ENCODE assay signal across 14 mouse cellular contexts in the genomic region with DNA sequence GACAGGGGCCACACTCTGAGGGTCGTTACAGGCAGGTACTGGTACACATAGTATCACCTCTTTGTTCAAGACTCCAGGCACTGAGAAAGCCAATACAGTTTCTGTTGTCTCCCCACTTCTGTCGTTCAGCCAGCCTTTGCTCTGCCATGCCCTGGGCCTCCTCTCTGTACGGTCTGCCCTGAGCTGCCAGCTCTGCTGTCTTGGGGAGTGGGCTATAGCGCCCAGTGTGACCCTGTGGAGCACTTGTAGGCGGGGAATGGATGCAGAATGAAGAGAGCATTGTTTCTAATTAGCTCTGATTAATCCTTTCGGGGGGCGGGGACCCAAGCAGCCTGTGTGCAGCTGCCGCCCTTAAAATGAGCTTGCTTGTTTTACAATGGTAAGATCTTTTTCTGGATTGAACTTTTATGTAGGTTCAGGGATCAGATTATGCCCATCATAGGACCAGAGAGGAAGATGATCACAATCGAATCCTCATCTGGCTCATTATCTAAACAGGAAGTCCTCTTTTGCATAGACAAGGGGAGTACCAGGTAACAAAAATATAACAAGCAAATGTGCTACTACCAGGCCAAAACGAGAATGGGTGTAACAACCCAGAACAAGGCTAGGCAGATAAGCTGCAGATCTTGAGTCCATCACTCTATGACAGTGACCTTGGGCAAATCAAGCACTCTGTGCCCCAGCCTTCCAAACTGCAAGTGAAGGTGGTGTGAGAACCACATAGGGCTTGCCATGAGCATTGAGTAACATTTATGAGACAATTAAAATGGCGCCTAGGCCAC. TPM values are rescaled to one million over a fixed set of nuclear protein-coding genes. Genes with fewer than 3 reads are reported as not detected.
A peak's percentile ranks its signal among the peaks of the same experiment; 100 is the strongest.
DNase-seq lines count a peak whose midpoint lies in the region; ATAC-seq and TF ChIP-seq lines count a peak whose summit lies in the region.
"Had no signal": no experiment of that assay in that cellular context is flagged by ENCODE, and none has a peak within 500 bp of the region (broad histone marks: within the 10 kb centered on the region; RNA-seq: fewer than 3 reads in every experiment).

No protein-coding gene starts in this region.

- peak; percentile 45; the same call in 1 of the 2 replicates for ATAC-seq in midbrain, embryonic 13.5 days
- no peak for ATAC-seq in midbrain, postnatal 0 days (ENCODE audit: low FRiP score)
- peak; percentile 42; the same call in 1 of the 2 replicates for ATAC-seq in forebrain, postnatal 0 days
- ATAC-seq: intestine, embryonic 15.5 days had no signal

- H3K36me3 ChIP-seq in midbrain, embryonic 13.5 days = no peaks in the 10 kb centered on the region
- no peaks in the 10 kb centered on the region for H3K36me3 ChIP-seq in midbrain, postnatal 0 days (ENCODE audit: insufficient read depth, low read length)
- H3K36me3 ChIP-seq in forebrain, postnatal 0 days (ENCODE audit: insufficient read depth) = no peaks in the 10 kb centered on the region
- no peaks in the 10 kb centered on the region for H3K36me3 ChIP-seq in thymus, adult 2 months (ENCODE audit: control insufficient read depth, insufficient read depth, low read length)
- H3K36me3 ChIP-seq: embryonic facial prominence, embryonic 13.5 days; intestine, embryonic 15.5 days; neural tube, embryonic 13.5 days; stomach, embryonic 15.5 days had no signal

- no peak for TF ChIP-seq CTCF in midbrain, postnatal 0 days (IDR thresholded peaks at IDR 0.05)
- no peak for TF ChIP-seq CTCF in forebrain, postnatal 0 days (IDR thresholded peaks at IDR 0.05; ENCODE audit: low read depth)
- no peak for TF ChIP-seq CTCF in thymus, adult 2 months (IDR thresholded peaks at IDR 0.05; ENCODE audit: borderline replicate concordance, control insufficient read depth, extremely low read depth, insufficient read depth, low read length, poor library complexity)

- no peak overlapping the region for H3K9ac ChIP-seq in midbrain, embryonic 13.5 days (replicated peaks)
- H3K9ac ChIP-seq in midbrain, postnatal 0 days (replicated peaks; ENCODE audit: low read length, poor library complexity, severe bottlenecking) = no peak overlapping the region
- H3K9ac ChIP-seq in forebrain, postnatal 0 days = no peak overlapping the region
- H3K9ac ChIP-seq: embryonic facial prominence, embryonic 13.5 days; intestine, embryonic 15.5 days; lung, embryonic 14.5 days; neural tube, embryonic 13.5 days; stomach, embryonic 15.5 days had no signal

- no peak overlapping the region for H3K4me2 ChIP-seq in midbrain, embryonic 13.5 days (replicated peaks)
- no peak overlapping the region for H3K4me2 ChIP-seq in midbrain, postnatal 0 days (ENCODE audit: low read depth, low read length, poor library complexity, severe bottlenecking)
- no peak overlapping the region for H3K4me2 ChIP-seq in forebrain, postnatal 0 days (ENCODE audit: low read depth)
- H3K4me2 ChIP-seq: embryonic facial prominence, embryonic 13.5 days; intestine, embryonic 15.5 days; lung, embryonic 14.5 days; neural tube, embryonic 13.5 days; stomach, embryonic 15.5 days had no signal

- 43% methylated on average over 11 of the region's 11 CpGs for WGBS in midbrain, embryonic 13.5 days
- WGBS in midbrain, postnatal 0 days = 46% methylated on average over 11 of the region's 11 CpGs
- 23% methylated on average over 11 of the region's 11 CpGs for WGBS in forebrain, postnatal 0 days
- 84% methylated on average over 11 of the region's 11 CpGs for WGBS in thymus, adult 2 months

- H3K9me3 ChIP-seq in midbrain, embryonic 13.5 days = no peaks in the 10 kb centered on the region
- no peaks in the 10 kb centered on the region for H3K9me3 ChIP-seq in midbrain, postnatal 0 days (ENCODE audit: low read length)
- no peaks in the 10 kb centered on the region for H3K9me3 ChIP-seq in forebrain, postnatal 0 days (ENCODE audit: low read length)
- H3K9me3 ChIP-seq: embryonic facial prominence, embryonic 13.5 days; intestine, embryonic 15.5 days; neural tube, embryonic 13.5 days; stomach, embryonic 15.5 days had no signal

- no peak for TF ChIP-seq POLR2A in thymus, adult 2 months (IDR thresholded peaks at IDR 0.05; ENCODE audit: control insufficient read depth, extremely low read depth, insufficient read depth, low read length, poor library complexity)

- 0 out of 2 replicates have a peak, but pooled peaks cover 10% of the 10 kb centered on the region for H3K27me3 ChIP-seq in midbrain, embryonic 13.5 days
- H3K27me3 ChIP-seq in midbrain, postnatal 0 days (ENCODE audit: insufficient read depth, low read length) = no peaks in the 10 kb centered on the region
- no peaks in the 10 kb centered on the region for H3K27me3 ChIP-seq in forebrain, postnatal 0 days (ENCODE audit: insufficient read depth, low read length)
- no peaks in the 10 kb centered on the region for H3K27me3 ChIP-seq in thymus, adult 2 months (ENCODE audit: control insufficient read depth, insufficient read depth, low read length)
- H3K27me3 ChIP-seq: intestine, embryonic 15.5 days; neural tube, embryonic 13.5 days; stomach, embryonic 15.5 days had no signal

- no peak for DNase-seq in midbrain, postnatal 0 days (ENCODE audit: low spot score)
- DNase-seq in c-Kit-negative CD71-positive TER-119-positive erythroid progenitor cells, embryonic 14.5 days (ENCODE audit: low read depth, low spot score) = peak; percentile 40
- peak; percentile 13 for DNase-seq in forebrain, postnatal 0 days
- DNase-seq in retina, postnatal 1 day = peak; percentile 86
- no peak for DNase-seq in left cerebral cortex, adult 8-10 months (ENCODE audit: low spot score in 2 of 2)
- DNase-seq in thymus, adult 2 months = no peak
- DNase-seq: cerebellum, adult 9-10 months; heart, postnatal 14 days; lung, embryonic 14.5 days had no signal

- H3K4me3 ChIP-seq in midbrain, embryonic 13.5 days (replicated peaks) = no peak overlapping the region
- no peak overlapping the region for H3K4me3 ChIP-seq in midbrain, postnatal 0 days (ENCODE audit: low read depth, low read length)
- H3K4me3 ChIP-seq in forebrain, postnatal 0 days (ENCODE audit: low read depth, low read length) = no peak overlapping the region
- H3K4me3 ChIP-seq in thymus, adult 2 months (ENCODE audit: control insufficient read depth, insufficient read depth, low read length) = no peak overlapping the region
- H3K4me3 ChIP-seq: embryonic facial prominence, embryonic 13.5 days; intestine, embryonic 15.5 days; neural tube, embryonic 13.5 days; stomach, embryonic 15.5 days had no signal

- peak overlapping the region; percentile 42; the same call in 1 of the 2 replicates for H3K27ac ChIP-seq in midbrain, embryonic 13.5 days
- no peak overlapping the region for H3K27ac ChIP-seq in midbrain, postnatal 0 days (ENCODE audit: low read depth, low read length)
- H3K27ac ChIP-seq in forebrain, postnatal 0 days (ENCODE audit: low read depth, low read length) = no peak overlapping the region
- no peak overlapping the region for H3K27ac ChIP-seq in thymus, adult 2 months (ENCODE audit: control insufficient read depth, insufficient read depth, low read length)
- H3K27ac ChIP-seq: embryonic facial prominence, embryonic 13.5 days; intestine, embryonic 15.5 days; neural tube, embryonic 13.5 days; stomach, embryonic 15.5 days had no signal

- H3K4me1 ChIP-seq in midbrain, embryonic 13.5 days (replicated peaks) = peaks cover 32% of the 10 kb centered on the region
- H3K4me1 ChIP-seq in midbrain, postnatal 0 days (ENCODE audit: insufficient read depth, low read length) = peaks cover 8% of the 10 kb centered on the region; the same call in 1 of the 2 replicates
- peaks cover 4% of the 10 kb centered on the region; the same call in 1 of the 2 replicates for H3K4me1 ChIP-seq in forebrain, postnatal 0 days (ENCODE audit: insufficient read depth)
- peaks cover 29% of the 10 kb centered on the region for H3K4me1 ChIP-seq in thymus, adult 2 months (replicated peaks; ENCODE audit: control insufficient read depth, insufficient read depth, low read length)

RNA-seq across cellular contexts. Expression of gene Wdr26, which starts 48.0 kb away (rescaled TPM):
- 47.2 and 51.7 TPM in 2 replicates for polyA plus RNA-seq in midbrain, embryonic 13.5 days (2015; fragmentation: Nextera tagmentation; extraction: Ambion mirVana)
- 49.6 and 66.9 TPM in 2 replicates for total RNA-seq in midbrain, postnatal 0 days (2014; rRNA removed)
- polyA plus RNA-seq in midbrain, postnatal 0 days (2015; fragmentation: Nextera tagmentation; extraction: Ambion mirVana) = 31.4 and 44.1 TPM in 2 replicates
- 51.5 and 55.6 TPM in 2 replicates for total RNA-seq in forebrain, postnatal 0 days (2014; rRNA removed)
- polyA plus RNA-seq in forebrain, postnatal 0 days (2015; fragmentation: Nextera tagmentation; extraction: Ambion mirVana) = 26.1 and 43.0 TPM in 2 replicates
- 100 to 1,000 TPM in 1 of 4 experiments, 10 to 100 TPM in 3; 93.7 to 102 (median 95.1) TPM for total RNA-seq in left cerebral cortex, adult 8-10 months (2022)
- 62.4 and 74.9 TPM in 2 replicates for polyA plus RNA-seq in thymus, adult 2 months (2012; rRNA removed)

Comparison
In these comparisons a context has a peak if more than half of its experiments do, and no peak if none do; other contexts are left out.
1. DNase-seq: peak in c-Kit-negative CD71-positive TER-119-positive erythroid progenitor cells, embryonic 14.5 days (single experiment), forebrain, postnatal 0 days (single experiment) and retina, postnatal 1 day (single experiment); none in midbrain, postnatal 0 days (single experiment), left cerebral cortex, adult 8-10 months (0 of 2) and thymus, adult 2 months (single experiment).